Mouse (Mus musculus): ENCODE measurements around the gene Zfp968.
"Not testable (repeated sequence)": the region's sequence is repeated elsewhere in the genome, so short reads cannot be mapped to it uniquely, and the experiment has no call there.

The Zfp968 gene

GRCm38 (mm10) chr2:175372136-175372535 lies at the start of gene Zfp968:
Gene Zfp968 (plus strand): TSS chr2:175372436.
- in situ Hi-C loops (cut with MboI, MseI): not testable (repeated sequence)

GRCm38 (mm10) chr2:175338097-175338496 lies 34.1 kb upstream of the Zfp968 start, which contains the start of gene Gm4631:
Gene Gm4631 (minus strand): TSS chr2:175338197.
- in situ Hi-C loops (cut with MboI, MseI): not testable (repeated sequence)

Measured in T-helper 2 cell (primary cell).